Mouse (Mus musculus): ENCODE data around the gene Kctd21.

The Kctd21 gene

GRCm38 (mm10) chr7:97387561-97388147 lies 55.5 kb downstream of the Kctd21 start:
- no peak for DNase-seq (ENCODE audit: low spot score)

- DNase-seq (ENCODE audit: low spot score) = no peak
These were observed 56.4 kb downstream of the Kctd21 start for GRCm38 (mm10) chr7:97388541-97388940.

GRCm38 (mm10) chr7:97391293-97392078 lies 59.4 kb downstream of the Kctd21 start:
- no peak for DNase-seq (ENCODE audit: low spot score)

GRCm38 (mm10) chr7:97392079-97392445 lies 59.9 kb downstream of the Kctd21 start:
- DNase-seq (ENCODE audit: low spot score) = no peak

- DNase-seq (ENCODE audit: low spot score) = no peak
These were observed 62.2 kb downstream of the Kctd21 start for GRCm38 (mm10) chr7:97394375-97394774.

- DNase-seq (ENCODE audit: low spot score) = no peak
These were observed 66.8 kb downstream of the Kctd21 start for GRCm38 (mm10) chr7:97398943-97399342.
